Mouse (Mus musculus): Measurements from ENCODE around the gene Dnah17. TPM values are rescaled to one million over a fixed set of nuclear protein-coding genes. Genes with fewer than 3 reads are reported as not detected.

Dnah17 gene
- polyA plus RNA-seq, 1 experiment from 2014 or later = 0.33 TPM

DNA sequence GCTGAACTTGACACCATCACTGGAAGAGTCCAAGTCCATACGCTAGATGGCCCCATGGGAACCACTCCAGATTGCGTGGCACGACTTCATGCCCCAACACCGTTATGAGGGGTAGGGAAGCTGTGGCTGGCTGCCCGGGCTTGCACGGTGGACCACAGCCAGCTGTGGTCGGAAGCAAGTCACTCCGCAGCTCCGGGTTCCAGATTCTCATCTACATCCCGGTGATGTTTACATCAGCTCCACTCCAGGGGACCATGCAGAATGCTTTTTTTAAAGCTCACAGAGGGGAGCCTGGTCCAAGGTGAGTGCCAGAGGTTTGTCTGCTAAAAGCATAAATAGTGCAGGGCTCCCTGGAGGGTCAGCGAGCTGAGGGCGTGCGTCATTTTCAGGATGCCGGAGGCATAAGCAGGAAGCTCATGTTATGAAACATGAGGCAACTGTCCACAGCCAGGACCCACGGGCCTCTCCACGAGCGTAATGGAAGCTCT, 55.4 kb downstream of the Dnah17 start:
- Histone ChIP-seq H3K9me3 (no peaks in the 10 kb centered on the region), H3K27me3 (ENCODE audit: insufficient read depth, poor library complexity, severe bottlenecking) (0 out of 2 replicates have a peak, but pooled peaks cover 6% of the 10 kb centered on the region), H3K27ac (no peak overlapping the region), H3K4me3 (no peak overlapping the region), H3K36me3 (no peaks in the 10 kb centered on the region), H3K4me1 (replicated peaks) (peaks cover 38% of the 10 kb centered on the region)
- no peak for DNase-seq (ENCODE audit: low spot score)
- WGBS = 86% methylated on average over 17 of the region's 17 CpGs

GRCm38 (mm10) chr11:118071227-118071912, 59.1 kb downstream of the Dnah17 start:
- H3K27me3 ChIP-seq (ENCODE audit: insufficient read depth, poor library complexity, severe bottlenecking) = 0 out of 2 replicates have a peak, but pooled peaks cover 6% of the 10 kb centered on the region
- no peaks in the 10 kb centered on the region for H3K9me3 ChIP-seq
- peak overlapping the region; percentile 29; the same call in 1 of the 2 replicates for H3K27ac ChIP-seq
- H3K4me3 ChIP-seq = no peak overlapping the region
- 43% methylated on average over 11 of the region's 11 CpGs for WGBS
- no peaks in the 10 kb centered on the region for H3K36me3 ChIP-seq
- peaks cover 45% of the 10 kb centered on the region for H3K4me1 ChIP-seq (replicated peaks)
- DNase-seq (ENCODE audit: low spot score) = no peak

DNA sequence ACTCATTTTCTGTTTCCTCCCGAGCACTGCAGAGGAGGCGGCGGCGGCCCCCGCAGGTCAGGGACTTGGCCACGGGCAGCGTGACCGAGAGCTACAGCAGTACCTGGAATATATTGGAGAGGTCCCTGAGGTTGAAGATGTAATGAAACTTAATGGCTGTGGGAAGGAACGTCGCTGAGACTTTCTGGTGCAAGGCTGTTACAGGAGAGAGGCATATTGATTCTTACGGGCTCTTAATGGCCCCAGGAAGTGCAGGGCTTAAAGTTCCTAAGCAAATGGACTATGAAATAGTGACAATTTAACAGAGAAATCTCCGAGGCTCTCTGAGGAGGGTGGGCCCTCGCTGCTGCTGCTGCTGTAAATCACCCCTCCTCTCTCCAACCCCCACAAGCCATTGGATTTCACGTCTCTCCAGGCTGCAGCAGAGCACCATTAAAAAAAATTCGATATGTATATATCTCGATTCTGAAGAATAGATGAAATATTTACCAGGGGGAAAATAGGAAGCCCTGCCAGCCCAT, 61.6 kb downstream of the Dnah17 start:
- peaks cover 57% of the 10 kb centered on the region for H3K4me1 ChIP-seq (replicated peaks)
- no peak for DNase-seq (ENCODE audit: low spot score)
- H3K4me3 ChIP-seq = no peak overlapping the region
- no peaks in the 10 kb centered on the region for H3K36me3 ChIP-seq
- WGBS = 91% methylated on average over 16 of the region's 16 CpGs
- no peaks in the 10 kb centered on the region for H3K9me3 ChIP-seq
- no peak overlapping the region for H3K27ac ChIP-seq
- 0 out of 2 replicates have a peak, but pooled peaks cover 6% of the 10 kb centered on the region for H3K27me3 ChIP-seq (ENCODE audit: insufficient read depth, poor library complexity, severe bottlenecking)

DNA sequence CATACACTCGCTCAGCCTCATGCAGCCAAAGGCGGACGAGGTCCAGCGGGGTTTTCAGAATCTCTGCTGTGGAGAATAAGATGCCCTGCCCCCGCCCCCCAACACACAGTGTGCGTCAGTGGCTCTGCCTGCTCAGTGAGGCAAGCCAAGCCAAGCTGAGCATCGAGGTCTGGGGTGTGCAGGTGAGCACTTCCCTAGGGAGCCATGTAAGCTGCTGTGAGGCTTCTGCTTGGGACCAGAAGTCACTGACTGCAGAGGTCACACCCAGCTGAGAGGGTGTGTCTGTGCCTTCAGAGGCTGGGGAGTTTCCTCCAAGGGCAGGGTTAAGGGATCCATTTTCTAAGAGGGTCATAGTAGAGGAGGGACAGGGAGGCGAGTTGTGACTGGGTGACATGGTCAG, 62.8 kb downstream of the Dnah17 start:
- H3K36me3 ChIP-seq = no peaks in the 10 kb centered on the region
- no peak overlapping the region for H3K27ac ChIP-seq
- H3K4me3 ChIP-seq = no peak overlapping the region
- H3K4me1 ChIP-seq (replicated peaks) = peaks cover 46% of the 10 kb centered on the region
- 69% methylated on average over 8 of the region's 8 CpGs for WGBS
- H3K27me3 ChIP-seq (ENCODE audit: insufficient read depth, poor library complexity, severe bottlenecking) = 0 out of 2 replicates have a peak, but pooled peaks cover 6% of the 10 kb centered on the region
- no peaks in the 10 kb centered on the region for H3K9me3 ChIP-seq
- no peak for DNase-seq (ENCODE audit: low spot score)

DNA sequence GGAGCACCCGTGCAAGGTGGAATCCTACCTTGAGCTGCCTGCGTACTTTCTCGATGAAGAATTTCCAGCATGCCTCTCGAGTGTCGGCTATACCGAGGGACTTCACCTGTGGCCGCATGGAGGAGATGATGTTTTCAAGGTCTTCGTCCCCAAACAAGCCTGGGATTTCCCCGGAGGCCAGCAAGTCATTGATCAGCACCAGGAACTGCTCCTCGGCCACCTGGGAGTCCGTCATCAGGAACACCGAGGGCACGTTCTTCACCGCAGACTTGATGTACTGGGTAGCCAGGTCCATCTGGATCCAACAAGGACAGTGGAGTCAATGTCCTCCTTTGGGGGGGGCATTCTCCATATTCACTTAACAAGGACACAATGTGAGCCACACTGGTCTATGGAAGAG, 70.4 kb downstream of the Dnah17 start:
- no peak for DNase-seq (ENCODE audit: low spot score)
- Histone ChIP-seq H3K9me3 (no peaks in the 10 kb centered on the region), H3K27ac (no peak overlapping the region), H3K4me3 (no peak overlapping the region), H3K36me3 (no peaks in the 10 kb centered on the region), H3K27me3 (ENCODE audit: insufficient read depth, poor library complexity, severe bottlenecking) (no peaks in the 10 kb centered on the region), H3K4me1 (replicated peaks) (peaks cover 26% of the 10 kb centered on the region)
- WGBS = 85% methylated on average over 14 of the region's 14 CpGs

DNA sequence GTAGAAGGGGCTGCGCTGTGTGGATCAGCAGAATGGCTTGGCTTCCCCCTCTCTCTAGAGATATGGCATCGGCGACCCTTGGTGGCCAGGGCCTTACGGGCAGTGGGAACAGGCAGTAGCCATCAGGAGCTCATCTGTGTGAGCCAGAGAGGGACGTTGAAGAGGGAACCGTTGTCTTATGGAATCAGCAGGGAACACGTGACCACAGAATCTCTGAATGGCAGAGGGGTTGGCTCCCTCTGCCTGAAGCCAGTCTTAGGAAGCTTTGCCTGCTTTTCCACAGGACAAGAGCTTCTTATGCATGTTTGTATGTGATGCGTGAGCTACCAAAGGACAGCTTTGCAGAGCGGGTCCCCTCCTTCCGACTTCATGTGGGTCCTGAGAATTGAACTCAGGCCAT, 71.6 kb downstream of the Dnah17 start:
- no peak for DNase-seq (ENCODE audit: low spot score)
- Histone ChIP-seq H3K4me1 (replicated peaks) (peaks cover 22% of the 10 kb centered on the region), H3K9me3 (no peaks in the 10 kb centered on the region), H3K4me3 (no peak overlapping the region), H3K27me3 (ENCODE audit: insufficient read depth, poor library complexity, severe bottlenecking) (no peaks in the 10 kb centered on the region), H3K27ac (peak overlapping the region; percentile 54; the same call in 1 of the 2 replicates), H3K36me3 (no peaks in the 10 kb centered on the region)
- 62% methylated on average over 10 of the region's 10 CpGs for WGBS

GRCm38 (mm10) chr11:118058367-118058766, 72.1 kb downstream of the Dnah17 start:
- no peak for DNase-seq (ENCODE audit: low spot score)
- H3K9me3 ChIP-seq = no peaks in the 10 kb centered on the region
- peak overlapping the region; percentile 54 for H3K27ac ChIP-seq
- 74% methylated on average over 12 of the region's 12 CpGs for WGBS
- no peaks in the 10 kb centered on the region for H3K27me3 ChIP-seq (ENCODE audit: insufficient read depth, poor library complexity, severe bottlenecking)
- peaks cover 22% of the 10 kb centered on the region for H3K4me1 ChIP-seq (replicated peaks)
- no peaks in the 10 kb centered on the region for H3K36me3 ChIP-seq
- H3K4me3 ChIP-seq = no peak overlapping the region

GRCm38 (mm10) chr11:118050174-118050573, 80.3 kb downstream of the Dnah17 start:
- H3K27me3 ChIP-seq (ENCODE audit: insufficient read depth, poor library complexity, severe bottlenecking) = no peaks in the 10 kb centered on the region
- H3K27ac ChIP-seq = no peak overlapping the region
- no peaks in the 10 kb centered on the region for H3K36me3 ChIP-seq
- H3K4me3 ChIP-seq = no peak overlapping the region
- WGBS = 77% methylated on average over 16 of the region's 16 CpGs
- no peaks in the 10 kb centered on the region for H3K9me3 ChIP-seq
- no peak for DNase-seq (ENCODE audit: low spot score)
- no peaks in the 10 kb centered on the region; the same call in none of the 2 replicates for H3K4me1 ChIP-seq (replicated peaks)

DNA sequence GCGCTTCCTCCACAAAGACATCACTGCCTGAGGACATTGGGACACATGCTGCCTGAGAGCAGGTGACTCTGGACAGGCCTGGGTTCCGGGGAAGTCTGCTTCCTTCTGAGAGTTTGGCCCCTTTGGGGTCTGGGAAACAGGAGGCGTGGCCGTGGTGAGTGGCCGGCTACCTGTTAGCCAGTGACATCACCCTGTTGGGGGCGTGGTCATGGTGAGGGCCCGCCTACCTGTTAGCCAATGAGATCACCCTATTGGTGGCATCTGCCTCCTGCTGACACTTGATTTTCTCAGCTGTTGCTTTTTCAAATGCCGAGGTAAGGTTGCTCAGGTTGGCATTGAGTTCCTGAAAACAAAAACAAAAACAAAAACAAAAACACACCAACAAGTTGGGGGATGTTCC, 80.8 kb downstream of the Dnah17 start:
- H3K4me3 ChIP-seq = 0 out of 2 replicates have a peak overlapping the region, but pooled peaks have one; percentile 2
- H3K27ac ChIP-seq = no peak overlapping the region
- no peaks in the 10 kb centered on the region for H3K36me3 ChIP-seq
- 38% methylated on average over 8 of the region's 8 CpGs for WGBS
- H3K4me1 ChIP-seq (replicated peaks) = no peaks in the 10 kb centered on the region; the same call in none of the 2 replicates
- H3K9me3 ChIP-seq = no peaks in the 10 kb centered on the region
- DNase-seq (ENCODE audit: low spot score) = no peak
- H3K27me3 ChIP-seq (ENCODE audit: insufficient read depth, poor library complexity, severe bottlenecking) = no peaks in the 10 kb centered on the region

GRCm38 (mm10) chr11:118043293-118043907, 87.0 kb downstream of the Dnah17 start:
- Histone ChIP-seq H3K36me3 (no peaks in the 10 kb centered on the region), H3K9me3 (no peaks in the 10 kb centered on the region), H3K4me3 (no peak overlapping the region), H3K27ac (peak overlapping the region; percentile 57), H3K4me1 (replicated peaks) (peaks cover 16% of the 10 kb centered on the region), H3K27me3 (ENCODE audit: insufficient read depth, poor library complexity, severe bottlenecking) (no peaks in the 10 kb centered on the region)
- WGBS = 69% methylated on average over 14 of the region's 14 CpGs
- DNase-seq (ENCODE audit: low spot score) = peak; percentile 16

GRCm38 (mm10) chr11:118042791-118043190, 87.6 kb downstream of the Dnah17 start:
- DNase-seq (ENCODE audit: low spot score) = no peak
- Histone ChIP-seq H3K9me3 (no peaks in the 10 kb centered on the region), H3K27ac (peak overlapping the region; percentile 57), H3K36me3 (no peaks in the 10 kb centered on the region), H3K4me3 (no peak overlapping the region), H3K27me3 (ENCODE audit: insufficient read depth, poor library complexity, severe bottlenecking) (no peaks in the 10 kb centered on the region), H3K4me1 (replicated peaks) (peaks cover 16% of the 10 kb centered on the region)
- 92% methylated on average over 9 of the region's 9 CpGs for WGBS

DNA sequence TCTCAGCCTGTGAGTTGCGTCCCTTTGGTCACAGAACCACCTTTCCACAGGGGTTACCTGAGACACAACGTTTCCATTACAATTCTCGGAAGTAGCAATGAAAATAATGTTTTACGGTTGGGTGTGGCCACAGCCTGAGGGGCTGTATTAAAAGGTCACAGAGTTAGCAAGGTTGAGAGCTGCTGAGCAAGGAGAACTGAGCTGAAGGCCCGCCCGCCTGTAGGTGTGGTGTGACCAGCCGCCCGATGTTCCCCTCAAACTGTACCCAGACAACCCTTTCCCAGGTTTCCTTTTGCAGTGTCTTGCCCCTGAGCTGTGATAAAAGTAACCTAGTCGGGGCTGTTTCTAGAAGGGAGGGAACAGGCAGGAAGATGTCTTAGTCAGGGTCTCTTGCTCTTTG, 95.4 kb downstream of the Dnah17 start:
- Histone ChIP-seq H3K9me3 (peaks cover 10% of the 10 kb centered on the region; the same call in 1 of the 2 replicates), H3K27me3 (ENCODE audit: insufficient read depth, poor library complexity, severe bottlenecking) (no peaks in the 10 kb centered on the region), H3K4me1 (replicated peaks) (peaks cover 11% of the 10 kb centered on the region; the same call in 1 of the 2 replicates), H3K27ac (no peak overlapping the region), H3K4me3 (no peak overlapping the region), H3K36me3 (peaks cover 23% of the 10 kb centered on the region)
- no peak for DNase-seq (ENCODE audit: low spot score)
- 85% methylated on average over 9 of the region's 9 CpGs for WGBS

GRCm38 (mm10) chr11:118034395-118034794, 96.0 kb downstream of the Dnah17 start:
- Histone ChIP-seq H3K4me1 (replicated peaks) (peaks cover 11% of the 10 kb centered on the region; the same call in 1 of the 2 replicates), H3K9me3 (peaks cover 10% of the 10 kb centered on the region; the same call in 1 of the 2 replicates), H3K4me3 (no peak overlapping the region), H3K27me3 (ENCODE audit: insufficient read depth, poor library complexity, severe bottlenecking) (no peaks in the 10 kb centered on the region), H3K27ac (no peak overlapping the region), H3K36me3 (peaks cover 29% of the 10 kb centered on the region)
- DNase-seq (ENCODE audit: low spot score) = no peak
- WGBS = 85% methylated on average over 13 of the region's 13 CpGs

Measured in hindbrain, embryonic 10.5 days (tissue).